In genomic region chr13:49460276-49460675, GRCm38 (mm10) we compare ENCODE assay signal across 12 mouse cellular contexts. TPM values are rescaled to one million over a fixed set of nuclear protein-coding genes. Genes with fewer than 3 reads are reported as not detected.
DNase-seq lines count a peak whose midpoint lies in the region; ATAC-seq and TF ChIP-seq lines count a peak whose summit lies in the region.
"Had no signal": no experiment of that assay in that cellular context is flagged by ENCODE, and none has a peak within 500 bp of the region (broad histone marks: within the 10 kb centered on the region; RNA-seq: fewer than 3 reads in every experiment).

No protein-coding gene starts in this region.

- TF ChIP-seq POLR2A in testis, adult 2 months (IDR thresholded peaks at IDR 0.05; ENCODE audit: control insufficient read depth, low read depth, low read length), result no peak

- H3K27ac ChIP-seq in heart, embryonic 10.5 days, result no peak overlapping the region
- H3K27ac ChIP-seq in testis, adult 2 months (ENCODE audit: control insufficient read depth, insufficient read depth, low read depth, low read length), result peak overlapping the region; percentile 67
- H3K27ac ChIP-seq in limb, embryonic 15.5 days, result peak overlapping the region; percentile 88

- H3K4me2 ChIP-seq in limb, embryonic 15.5 days, result no peak overlapping the region
- H3K4me2 ChIP-seq: midbrain, embryonic 11.5 days had no signal

- WGBS in heart, embryonic 10.5 days, result 90% methylated on average over 4 of the region's 4 CpGs
- WGBS in limb, embryonic 15.5 days, result 74% methylated on average over 4 of the region's 4 CpGs

- H3K27me3 ChIP-seq in heart, embryonic 10.5 days (ENCODE audit: insufficient read depth, poor library complexity, severe bottlenecking), result no peaks in the 10 kb centered on the region
- no peaks in the 10 kb centered on the region for H3K27me3 ChIP-seq in testis, adult 2 months (ENCODE audit: control insufficient read depth, insufficient read depth, low read length)
- H3K27me3 ChIP-seq in limb, embryonic 15.5 days, result no peaks in the 10 kb centered on the region

- H3K9ac ChIP-seq in limb, embryonic 15.5 days, result no peak overlapping the region

- no peaks in the 10 kb centered on the region for H3K9me3 ChIP-seq in heart, embryonic 10.5 days
- no peaks in the 10 kb centered on the region for H3K9me3 ChIP-seq in limb, embryonic 15.5 days

- no peak for TF ChIP-seq CTCF in testis, adult 2 months (IDR thresholded peaks at IDR 0.05; ENCODE audit: control insufficient read depth, insufficient read depth, insufficient replicate concordance, low read depth, low read length)

- peak; percentile 67 to 69 for DNase-seq in heart, adult 9 months (ENCODE audit: low spot score in 2 of 2)
- no peak for DNase-seq in heart, embryonic 10.5 days (ENCODE audit: low spot score)
- DNase-seq in testis, postnatal 14 days (ENCODE audit: low spot score), result no peak
- DNase-seq in yolk sac, embryonic 10.5 days (ENCODE audit: low spot score), result no peak
- DNase-seq in urinary bladder, postnatal 10 days (ENCODE audit: low spot score), result no peak
- DNase-seq: kidney, adult 8-10 months; left cerebral cortex, postnatal 4 days; thymus, postnatal 14 days had no signal

- no peak overlapping the region for H3K4me3 ChIP-seq in heart, embryonic 10.5 days
- no peak overlapping the region for H3K4me3 ChIP-seq in testis, adult 2 months (ENCODE audit: control insufficient read depth, low read depth, low read length)
- H3K4me3 ChIP-seq in limb, embryonic 15.5 days, result no peak overlapping the region

- peaks cover 55% of the 10 kb centered on the region for H3K36me3 ChIP-seq in heart, embryonic 10.5 days
- peaks cover 1% of the 10 kb centered on the region; the same call in 1 of the 2 replicates for H3K36me3 ChIP-seq in testis, adult 2 months (ENCODE audit: control insufficient read depth, insufficient read depth, low read length)
- peaks cover 34% of the 10 kb centered on the region for H3K36me3 ChIP-seq in limb, embryonic 15.5 days

- no peaks in the 10 kb centered on the region for H3K4me1 ChIP-seq in heart, embryonic 10.5 days
- H3K4me1 ChIP-seq in testis, adult 2 months (ENCODE audit: control insufficient read depth, insufficient read depth, low read length), result no peaks in the 10 kb centered on the region; the same call in 1 of the 2 replicates
- H3K4me1 ChIP-seq in limb, embryonic 15.5 days, result peaks cover 26% of the 10 kb centered on the region

- no peak for ATAC-seq in limb, embryonic 15.5 days (ENCODE audit: insufficient number of reproducible peaks, low FRiP score, low TSS enrichment, low read depth)
- ATAC-seq in erythroblast, adult 5-6 weeks (replicated peaks; ENCODE audit: low FRiP score, poor library complexity, severe bottlenecking), result no peak

RNA-seq across cellular contexts. Expression of gene Tes3-ps, which starts 32.8 kb away (rescaled TPM):
- polyA plus RNA-seq in heart, embryonic 10.5 days (2016; fragmentation: Nextera tagmentation; extraction: Ambion mirVana), result 0.68 and 0.90 TPM in 2 replicates
- 0.45 and 0.62 TPM in 2 replicates for polyA plus RNA-seq in testis, adult 2 months (2012; rRNA removed)
- polyA plus RNA-seq in limb, embryonic 15.5 days (2015; fragmentation: Nextera tagmentation; extraction: Ambion mirVana), result 0.72 and 0.88 TPM in 2 replicates
- total RNA-seq in erythroblast, adult 5-6 weeks (2015; ENCODE audit: low replicate concordance), result 0.77 and 0.84 TPM in 2 replicates
- total RNA-seq in erythroblast, adult 5-6 weeks (2017; ENCODE audit: low replicate concordance), result 3.0 and 5.4 TPM in 2 replicates

RNA-seq across cellular contexts. Expression of gene Ippk, which starts 39.2 kb away (rescaled TPM):
- polyA plus RNA-seq in heart, embryonic 10.5 days (2016; fragmentation: Nextera tagmentation; extraction: Ambion mirVana), result 15.8 and 18.5 TPM in 2 replicates
- polyA plus RNA-seq in testis, adult 2 months (2012; rRNA removed), result 11.6 and 12.2 TPM in 2 replicates
- 14.2 and 14.7 TPM in 2 replicates for polyA plus RNA-seq in limb, embryonic 15.5 days (2015; fragmentation: Nextera tagmentation; extraction: Ambion mirVana)
- 1.5 and 1.9 TPM in 2 replicates for total RNA-seq in erythroblast, adult 5-6 weeks (2015; ENCODE audit: low replicate concordance)
- 1.5 and 5.7 TPM in 2 replicates for total RNA-seq in erythroblast, adult 5-6 weeks (2017; ENCODE audit: low replicate concordance)

RNA-seq across cellular contexts. Expression of gene Ecm2, which starts 44.3 kb away (rescaled TPM):
- 0.63 and 0.84 TPM in 2 replicates for polyA plus RNA-seq in heart, embryonic 10.5 days (2016; fragmentation: Nextera tagmentation; extraction: Ambion mirVana)
- polyA plus RNA-seq in testis, adult 2 months (2012; rRNA removed), result 0.42 and 0.96 TPM in 2 replicates
- polyA plus RNA-seq in limb, embryonic 15.5 days (2015; fragmentation: Nextera tagmentation; extraction: Ambion mirVana), result 4.0 and 7.2 TPM in 2 replicates
- total RNA-seq in erythroblast, adult 5-6 weeks (2015; ENCODE audit: low replicate concordance), result not detected in 2 replicates
- 0.09 and 0.70 TPM in 2 replicates for total RNA-seq in erythroblast, adult 5-6 weeks (2017; ENCODE audit: low replicate concordance)

Comparison
In these comparisons a context has a peak if more than half of its experiments do, and no peak if none do; other contexts are left out.
1. DNase-seq: peak in heart, adult 9 months (2 of 2); none in heart, embryonic 10.5 days (single experiment), testis, postnatal 14 days (single experiment), yolk sac, embryonic 10.5 days (single experiment) and urinary bladder, postnatal 10 days (single experiment).